Mouse (Mus musculus): ENCODE results near the gene Csmd2.
"Not testable (repeated sequence)": the region's sequence is repeated elsewhere in the genome, so short reads cannot be mapped to it uniquely, and the experiment has no call there.

The Csmd2 gene

DNA sequence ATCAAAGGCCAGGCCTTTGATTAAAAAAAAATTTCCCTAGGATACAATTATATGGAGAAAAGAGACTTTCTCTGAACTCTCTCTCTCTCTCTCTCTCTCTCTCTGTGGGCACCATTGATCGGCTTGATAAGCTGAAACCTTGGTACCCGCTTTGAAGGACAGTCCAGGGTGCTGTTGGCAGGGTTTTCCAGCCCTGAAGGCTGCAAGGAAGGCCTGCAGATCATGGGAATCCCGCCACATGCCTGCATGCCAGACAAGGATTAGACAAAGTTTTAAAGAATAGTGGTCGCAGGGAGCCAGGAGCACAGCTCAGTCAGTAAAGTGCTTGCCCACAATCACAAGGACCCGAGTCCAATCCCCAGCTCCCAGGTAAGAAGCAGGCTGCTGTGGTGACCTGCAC, 526.8 kb downstream of the Csmd2 start:
- DNase-seq, result no peak

DNA sequence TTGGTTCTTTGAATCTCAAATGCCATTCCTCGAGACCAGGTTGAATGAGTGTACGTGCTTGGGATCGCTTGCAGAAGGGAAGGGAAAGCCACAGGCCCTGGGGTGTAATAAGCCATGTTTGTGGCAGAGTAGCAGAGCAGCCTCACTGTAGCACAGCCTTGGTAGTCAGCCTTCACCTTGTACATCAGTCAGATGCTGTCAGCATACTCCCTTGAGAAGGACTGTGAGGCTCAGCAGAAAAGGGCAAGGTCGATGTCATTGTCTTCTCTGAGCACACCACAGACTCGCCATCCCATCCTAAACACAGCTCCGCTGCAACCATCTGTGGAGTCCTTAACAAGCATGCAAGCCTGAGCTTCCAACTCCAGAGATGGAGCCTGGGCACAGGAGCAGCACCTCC, 533.6 kb downstream of the Csmd2 start:
- DNase-seq, result no peak

DNA sequence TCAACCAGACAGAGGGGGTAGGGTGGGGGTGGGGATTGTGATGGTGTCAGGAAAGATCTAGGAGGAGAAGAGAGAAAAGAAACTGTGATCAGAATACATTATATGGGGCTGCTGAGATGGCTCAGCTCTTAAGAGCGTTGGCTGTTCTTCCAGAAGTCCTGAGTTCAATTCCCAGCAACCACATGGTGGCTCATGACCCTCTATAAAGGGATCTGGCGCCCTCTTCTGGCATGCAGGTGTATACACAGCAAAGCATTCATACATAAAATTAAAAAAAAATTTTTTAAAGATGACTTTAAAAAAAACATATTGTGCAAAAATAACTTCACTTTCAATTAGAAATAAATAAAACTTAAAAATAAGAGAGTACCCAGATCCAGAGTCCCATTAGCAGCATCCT, 555.7 kb downstream of the Csmd2 start:
- DNase-seq, result peak; percentile 19

DNA sequence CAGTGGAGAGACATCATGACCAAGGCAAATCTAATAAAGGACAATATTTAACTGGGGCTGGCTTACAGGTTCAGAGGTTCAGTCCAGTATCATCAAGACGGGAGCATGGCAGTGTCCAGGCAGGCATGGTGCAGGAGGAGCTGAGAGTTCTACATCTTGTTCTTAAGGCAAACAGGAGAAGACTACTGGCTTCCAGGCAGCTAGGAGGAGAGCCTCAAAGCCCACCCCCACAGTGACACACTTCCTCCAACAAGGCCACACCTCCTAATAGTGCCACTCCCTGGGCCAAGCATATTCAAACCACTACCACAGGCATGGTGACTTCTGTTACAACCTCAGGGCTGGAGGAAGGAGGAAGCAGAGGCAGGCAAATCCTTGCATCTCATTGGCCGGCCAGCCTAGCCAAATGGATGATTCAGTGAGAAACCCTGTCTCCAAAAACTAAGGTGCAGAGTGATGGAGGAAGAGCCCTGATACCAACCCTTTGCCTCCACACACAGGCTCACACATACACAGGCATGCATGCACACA, 556.4 kb downstream of the Csmd2 start:
- not testable (repeated sequence) for DNase-seq

DNA sequence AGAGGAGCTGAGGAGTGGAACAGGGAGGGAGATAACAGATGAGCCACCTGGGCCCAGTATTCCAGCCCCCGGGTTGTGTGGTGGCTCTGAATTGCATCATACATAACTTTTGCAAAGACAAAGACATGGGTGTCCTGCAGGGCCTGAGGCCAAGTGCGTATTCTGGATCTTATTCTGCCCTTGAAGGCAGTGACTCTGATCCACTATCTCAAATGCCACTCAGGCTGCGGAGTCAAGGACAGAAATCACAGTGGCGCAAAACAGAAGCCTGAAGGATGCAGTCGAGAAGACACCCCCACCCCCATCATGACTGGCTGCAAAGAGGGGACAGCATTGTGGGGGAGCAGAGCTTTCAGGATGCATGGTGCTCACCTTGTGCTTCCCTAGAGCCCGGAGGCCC, 563.1 kb downstream of the Csmd2 start:
- no peak for DNase-seq

DNA sequence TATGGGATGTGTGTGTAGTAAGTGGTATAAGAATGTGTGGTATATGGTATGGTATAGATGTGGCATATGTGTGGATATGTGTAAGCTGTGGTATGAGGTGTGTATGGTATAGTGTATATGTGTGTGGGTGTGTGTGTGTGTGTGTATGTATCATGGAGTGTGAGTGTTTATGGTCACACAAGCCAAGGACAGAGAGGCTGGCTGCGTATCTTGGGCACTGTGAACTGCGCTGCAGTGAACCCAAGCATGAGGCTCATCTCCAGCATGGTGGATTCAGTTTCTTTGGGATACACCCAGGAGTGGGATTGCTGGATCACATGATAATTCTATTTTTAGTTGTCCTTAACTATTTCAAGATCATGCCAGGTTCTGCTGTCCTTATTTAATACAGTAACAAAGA, 566.5 kb downstream of the Csmd2 start:
- no peak for DNase-seq

DNA sequence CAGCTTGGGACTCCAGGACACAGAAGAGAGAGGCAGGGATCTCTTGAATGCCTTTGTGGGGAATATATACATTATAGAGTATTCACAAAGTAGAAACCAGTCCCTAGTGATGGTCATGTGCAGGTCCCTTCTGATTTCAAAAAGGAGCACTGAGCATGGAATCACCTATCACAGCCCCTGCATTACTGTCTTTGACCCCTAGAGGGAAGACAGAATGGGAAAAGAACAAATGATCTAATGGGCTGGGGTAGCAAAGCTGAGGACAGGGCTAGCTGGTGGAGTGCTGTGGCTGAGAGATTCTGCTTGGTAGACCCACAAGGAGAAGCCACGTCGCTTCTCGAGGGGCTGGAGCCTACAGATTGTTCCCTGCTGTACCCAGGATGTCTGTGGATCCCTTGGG, 572.7 kb downstream of the Csmd2 start:
- no peak for DNase-seq

DNA sequence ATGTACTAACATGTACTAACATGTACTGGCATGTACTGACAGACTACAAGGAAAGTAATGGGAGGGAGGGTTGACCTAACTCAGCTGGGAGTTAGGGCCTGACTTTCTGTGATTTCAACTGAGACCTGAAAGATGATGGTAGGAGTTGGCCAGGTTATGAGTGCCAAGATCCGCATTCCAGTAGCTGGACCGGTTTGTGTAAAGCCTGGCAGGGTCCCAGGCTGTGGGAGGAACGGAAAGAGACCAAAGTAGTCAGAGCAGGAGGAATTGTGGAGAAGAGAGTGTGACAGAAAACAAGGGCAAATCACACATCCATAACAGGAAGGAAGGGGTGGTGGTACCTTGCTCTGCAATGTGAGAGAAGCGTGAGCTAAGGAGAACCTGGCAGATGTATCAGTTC, 588.2 kb downstream of the Csmd2 start:
- no peak for DNase-seq

DNA sequence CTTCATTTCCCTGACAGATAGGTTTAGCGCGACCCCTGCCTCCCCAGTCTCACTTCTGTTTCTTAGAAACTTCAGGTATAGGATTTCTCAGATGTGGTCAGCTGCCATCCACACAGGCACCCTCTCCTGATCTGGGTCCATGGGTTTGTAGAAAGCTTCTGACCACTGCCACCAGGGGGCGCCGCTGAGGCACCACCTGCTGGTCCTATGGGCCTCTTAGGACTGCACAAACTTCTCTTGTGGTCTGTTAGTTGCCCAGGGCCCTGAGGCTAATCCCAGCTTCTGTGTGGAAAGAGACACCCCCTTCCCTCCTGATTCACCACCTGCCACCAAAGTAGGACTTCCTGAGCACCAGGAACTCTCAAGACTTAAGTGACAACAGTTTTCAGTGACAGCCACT, 591.5 kb downstream of the Csmd2 start:
- DNase-seq, result peak; percentile 71

DNA sequence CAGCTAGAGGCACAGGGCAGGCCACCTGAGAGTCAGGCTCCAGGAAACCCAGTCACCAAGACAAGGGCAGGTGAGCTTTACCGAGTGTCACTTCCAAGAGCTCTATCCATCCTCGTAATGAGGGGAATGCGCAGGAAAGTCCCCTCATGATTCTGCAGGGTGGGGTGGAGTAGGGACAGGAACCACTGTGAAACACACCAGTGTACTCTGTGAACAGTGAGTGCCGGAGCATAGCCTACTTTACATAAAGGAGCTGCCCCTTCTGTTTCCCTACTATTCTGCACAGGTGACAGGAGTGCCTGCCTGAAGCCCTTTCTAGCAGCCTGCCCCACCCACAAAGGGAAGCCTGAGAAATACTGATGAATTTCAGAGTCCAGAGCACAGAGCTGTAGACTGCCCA, 605.6 kb downstream of the Csmd2 start:
- DNase-seq, result no peak

DNA sequence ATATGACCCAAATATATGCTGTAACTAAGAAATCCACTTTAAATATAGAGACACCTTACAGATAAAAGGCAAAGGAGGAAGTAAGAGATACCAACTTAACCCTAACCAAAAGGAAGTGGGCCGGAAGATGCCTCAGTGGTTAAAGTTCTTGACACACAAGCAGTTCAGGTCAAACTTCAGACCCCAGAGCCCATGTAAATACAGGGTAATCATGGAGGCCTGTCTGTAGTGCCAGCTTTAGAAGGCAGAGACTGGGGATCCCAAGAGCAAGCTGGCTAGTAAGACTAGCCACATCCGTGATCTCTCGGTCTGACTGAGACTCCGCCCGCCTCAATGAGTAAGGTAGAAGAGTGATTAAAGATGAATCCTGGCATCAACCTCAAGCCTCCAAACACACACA, 606.4 kb downstream of the Csmd2 start:
- no peak for DNase-seq

DNA sequence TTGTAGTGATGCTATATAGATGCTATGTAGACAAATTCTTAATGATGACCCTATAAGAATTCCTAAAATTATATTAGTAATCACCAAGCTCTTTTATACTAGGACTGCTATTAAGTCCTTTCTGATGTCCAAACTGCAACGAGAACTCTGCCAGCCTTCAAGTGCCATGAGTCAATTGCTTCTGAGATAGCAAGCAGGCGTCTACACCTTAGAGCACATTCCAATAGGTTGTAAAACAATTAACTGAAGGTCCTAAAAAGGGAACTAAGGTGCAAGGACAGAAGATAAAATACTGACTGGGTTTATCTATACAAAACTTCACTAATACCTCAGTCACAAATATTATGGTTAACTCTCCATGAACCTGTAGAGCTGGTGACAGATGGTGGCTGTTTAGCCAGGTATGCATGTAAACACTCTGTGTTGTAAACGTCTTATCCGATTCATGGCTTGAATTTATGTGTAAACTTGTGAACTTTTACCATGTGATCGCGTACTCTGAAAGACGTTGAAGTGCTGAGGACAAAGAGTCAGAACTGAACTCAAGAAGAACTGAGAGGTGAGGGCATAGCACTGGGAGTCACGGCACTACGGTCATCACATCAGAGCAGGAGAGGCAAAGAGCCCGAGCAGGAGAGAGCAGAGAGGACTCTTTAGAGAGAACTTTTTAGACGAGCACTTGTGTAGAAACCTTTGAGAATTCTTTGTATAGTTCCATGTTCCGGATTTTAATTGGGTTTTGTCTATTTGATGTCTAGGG, 610.3 kb downstream of the Csmd2 start:
- DNase-seq, result no peak

DNA sequence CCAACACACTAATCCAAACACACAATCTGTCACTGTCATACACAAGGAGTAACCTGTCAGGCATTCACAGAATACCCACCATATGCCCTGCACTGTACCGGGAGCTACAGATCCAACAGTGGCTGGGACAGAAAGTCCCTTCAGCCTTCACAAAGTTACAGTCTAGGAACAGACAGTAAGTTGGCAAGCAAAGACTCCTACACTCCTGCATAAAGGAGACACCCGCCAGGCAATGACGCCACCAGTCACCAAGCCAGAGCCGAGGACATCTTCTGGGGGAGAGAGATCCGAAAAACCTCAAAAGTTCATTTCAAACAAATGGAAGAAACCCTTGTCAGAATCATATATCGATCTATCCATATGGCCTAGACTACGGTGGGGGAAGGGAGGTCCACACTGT, 618.9 kb downstream of the Csmd2 start:
- DNase-seq, result no peak

DNA sequence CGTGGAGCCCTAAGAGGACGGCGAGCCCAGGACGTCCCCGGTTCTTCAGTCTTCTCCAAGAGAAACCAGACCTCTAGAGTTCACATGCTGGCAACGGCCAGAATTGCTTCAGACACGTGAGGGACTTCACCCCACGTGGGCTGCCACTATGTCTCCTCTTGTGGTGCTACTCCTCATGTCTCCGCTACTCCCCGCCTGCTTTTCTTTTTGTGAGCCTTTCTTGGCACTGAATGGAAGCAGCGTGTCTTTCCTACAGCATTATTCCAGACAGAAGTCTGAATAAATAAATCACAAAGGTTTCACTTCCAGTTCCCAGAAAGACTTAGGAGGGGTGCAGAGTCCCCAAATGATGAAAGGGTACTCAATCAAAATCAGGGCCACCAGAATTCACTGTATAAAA, 620.0 kb downstream of the Csmd2 start:
- no peak for DNase-seq

DNA sequence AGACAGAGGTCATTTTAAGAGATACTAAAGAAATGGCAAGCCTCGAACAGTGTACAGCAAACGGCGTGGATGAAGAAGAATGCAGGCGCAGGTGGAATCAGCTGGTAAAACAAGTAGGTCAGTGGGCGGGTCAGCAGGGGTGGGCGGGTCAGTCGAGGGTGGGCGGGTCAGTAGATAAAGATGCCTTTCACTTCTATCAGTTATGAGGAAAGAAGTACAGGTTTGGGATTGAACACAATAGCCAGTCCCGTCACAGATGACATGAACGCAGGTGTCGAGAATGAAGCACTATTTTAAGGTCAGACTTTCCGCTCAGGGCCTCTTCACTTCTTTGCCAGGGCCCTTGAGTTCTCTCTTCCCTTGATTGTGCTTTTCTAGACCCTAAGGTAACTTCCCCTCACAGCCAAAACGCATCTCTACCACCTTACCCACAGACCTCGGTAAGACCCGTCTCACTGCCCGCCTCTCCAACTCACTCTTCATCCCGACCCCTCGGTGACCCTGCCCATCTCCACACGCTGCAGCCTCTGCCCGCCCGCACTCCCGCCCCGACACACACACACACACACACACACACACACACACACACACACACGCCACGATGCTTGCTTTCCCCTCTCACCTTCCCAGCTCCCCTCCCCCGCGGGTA, 621.7 kb downstream of the Csmd2 start:
- peak; percentile 61 for DNase-seq

DNA sequence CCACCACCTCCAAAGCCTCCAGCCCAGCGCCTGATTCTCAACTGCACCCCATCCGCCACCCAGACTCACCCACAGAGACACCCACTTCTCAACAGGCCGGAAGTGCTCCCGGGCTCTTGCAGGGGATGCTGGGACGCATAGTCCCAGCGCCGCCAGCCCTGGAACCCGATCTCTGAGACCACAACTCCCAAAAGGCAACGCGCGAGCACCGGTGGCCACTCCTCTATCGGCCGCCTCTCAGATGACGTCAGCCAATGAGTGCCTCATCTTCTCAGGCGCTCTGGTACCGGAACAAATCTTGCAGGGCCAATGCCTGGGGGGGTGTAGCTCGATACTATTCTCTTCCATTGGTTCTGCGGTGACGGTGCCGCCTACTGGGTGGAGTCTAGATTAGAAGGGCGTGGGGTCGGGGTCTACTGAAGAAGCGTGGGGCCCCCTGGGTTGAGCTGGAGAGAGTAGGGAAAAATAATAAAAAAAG, 622.3 kb downstream of the Csmd2 start, which contains the start of gene Zscan20:
Gene Zscan20, minus strand, starts transcription at position 174 of the 478 bp plus-strand sequence.
- peak; percentile 95 for DNase-seq

DNA sequence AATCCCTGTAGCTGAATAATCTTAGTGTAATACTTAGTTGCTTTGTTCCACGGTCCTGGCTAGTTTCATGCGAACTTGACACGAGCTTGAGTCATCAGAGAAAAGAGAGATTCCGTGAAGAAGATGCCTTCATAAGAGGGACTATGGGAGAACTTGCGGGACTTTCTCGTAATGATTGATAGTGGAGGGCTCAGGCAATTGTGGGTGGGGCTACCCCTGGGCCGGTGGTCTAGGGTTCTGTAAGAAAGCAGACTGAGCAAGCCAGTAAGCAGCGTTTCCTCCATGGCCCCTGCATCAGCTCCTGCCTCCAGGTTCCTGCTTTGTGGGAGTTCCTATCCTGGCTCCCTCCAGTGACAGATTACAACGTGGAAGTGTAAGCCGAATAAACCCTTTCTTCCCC, 623.0 kb downstream of the Csmd2 start:
- DNase-seq, result no peak

DNA sequence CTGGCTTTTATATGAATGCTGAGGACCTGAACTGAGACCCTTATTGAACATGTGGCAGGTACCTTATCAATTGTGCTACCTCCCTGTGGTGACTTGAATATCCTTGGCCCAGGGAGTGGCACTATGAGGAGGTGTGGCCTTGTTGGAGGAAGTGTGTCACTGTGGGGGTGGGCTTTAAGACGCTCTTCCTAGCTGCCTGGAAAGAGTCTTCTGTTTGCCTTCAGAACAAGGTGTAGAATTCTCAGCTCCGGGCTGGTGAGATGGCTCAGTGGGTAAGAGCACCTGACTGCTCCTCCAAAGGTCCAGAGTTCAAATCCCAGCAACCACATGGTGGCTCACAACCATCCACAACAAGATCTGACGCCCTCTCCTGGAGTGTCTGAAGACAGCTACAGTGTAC, 624.1 kb downstream of the Csmd2 start:
- DNase-seq, result not testable (repeated sequence)

DNA sequence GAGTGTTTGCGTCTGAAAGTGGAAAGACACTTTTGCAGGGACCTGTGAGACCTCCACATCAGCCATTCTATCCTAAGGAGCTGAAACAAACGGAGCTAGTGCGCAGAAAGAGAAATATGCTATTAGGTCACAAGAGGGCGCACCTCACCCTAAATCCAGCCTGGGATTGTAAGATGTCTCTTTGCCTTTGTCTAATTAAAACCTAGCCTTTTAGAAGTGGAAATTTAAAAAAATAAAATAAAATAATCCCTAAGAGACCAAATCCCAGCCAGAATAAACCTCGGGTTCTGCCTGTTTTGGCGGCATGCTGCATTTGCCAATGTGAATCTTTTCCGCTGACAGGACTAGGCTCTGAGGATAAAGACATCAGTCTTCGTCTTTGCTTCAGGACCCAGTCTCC, 625.7 kb downstream of the Csmd2 start:
- peak; percentile 50 for DNase-seq

DNA sequence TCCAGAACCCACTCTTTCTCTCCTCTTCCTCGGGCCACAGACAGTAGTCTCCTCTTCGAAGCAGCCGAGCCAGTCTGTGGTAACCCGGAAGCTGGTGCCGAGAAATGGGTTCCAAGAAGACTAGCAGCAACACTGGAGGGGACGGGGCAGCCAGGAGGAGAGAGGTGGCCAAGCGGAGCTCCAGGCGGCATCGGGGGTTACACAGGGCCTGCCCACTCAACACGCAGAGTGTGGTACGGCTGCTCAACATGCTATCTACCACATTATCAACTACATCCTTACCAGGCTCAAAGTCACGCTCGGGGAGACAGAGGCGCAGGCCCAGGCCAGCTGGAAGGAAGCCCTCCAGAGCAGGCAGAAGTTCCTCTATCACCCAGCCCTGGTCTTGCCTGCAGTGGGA, 628.1 kb downstream of the Csmd2 start:
- DNase-seq, result no peak

Measured in liver (tissue).